Mouse (Mus musculus): Measurements from ENCODE around the gene Srpx.

- TF ChIP-seq CTCF (IDR thresholded peaks at IDR 0.05; ENCODE audit: control insufficient read depth, insufficient read depth, insufficient read length), result no peak
- no peak for TF ChIP-seq MAX (IDR thresholded peaks at IDR 0.05)
- TF ChIP-seq USF1 (IDR thresholded peaks at IDR 0.05; ENCODE audit: low read depth), result no peak
- TF ChIP-seq MYOD1 (IDR thresholded peaks at IDR 0.05; ENCODE audit: control insufficient read depth, insufficient read length, low read depth), result no peak
These were observed 46.0 kb downstream of the Srpx start for GRCm38 (mm10) chrX:10071529-10071928.
